Mouse (Mus musculus) hindbrain, embryonic 11.5 days (tissue): ENCODE measurements around the gene Ccdc159. TPM values are rescaled to one million over a fixed set of nuclear protein-coding genes. Genes with fewer than 3 reads are reported as not detected.

Experiments
- ATAC-seq: fragments of 200-750 bp; cut with Nextera tagmentation; 2 replicates; pipeline ENCODE4 v1.8.0; 2017; ENCODE audit warnings: mild to moderate bottlenecking, moderate TSS enrichment, moderate library complexity; ENCODE audit not compliant: low FRiP score
- DNase-seq: peaks from one replicate; pipeline ENCODE4 v3.0.0-alpha.2; 2015; ENCODE audit warnings: low spot score
- H3K27ac ChIP-seq: fragments of 300-500 bp; sonication (generic); 2 replicates; pipeline ENCODE4 v1.5.1; 2014; ENCODE audit warnings: mild to moderate bottlenecking, low read depth, low read length
- H3K27me3 ChIP-seq: fragments of 300-500 bp; sonication (generic); 2 replicates; pipeline ENCODE4 v1.6.1; 2014; ENCODE audit warnings: mild to moderate bottlenecking, low read length, moderate library complexity, mixed read lengths; ENCODE audit not compliant: control insufficient read depth, insufficient read depth
- H3K36me3 ChIP-seq: fragments of 300-500 bp; sonication (generic); 2 replicates; pipeline ENCODE4 v1.6.1; 2014; ENCODE audit warnings: mild to moderate bottlenecking, low read length, moderate library complexity, mixed read lengths; ENCODE audit not compliant: control insufficient read depth, insufficient read depth
- H3K4me1 ChIP-seq: fragments of 300-500 bp; sonication (generic); replicated peaks from 2 replicates; pipeline ENCODE4 v1.6.1; 2014; ENCODE audit warnings: low read length, mixed read lengths; ENCODE audit not compliant: control insufficient read depth, insufficient read depth
- H3K4me2 ChIP-seq: fragments of 300-500 bp; sonication (generic); replicated peaks from 2 replicates; pipeline ENCODE4 v1.6.1; 2014; ENCODE audit warnings: mild to moderate bottlenecking, low read depth, low read length
- H3K4me3 ChIP-seq: fragments of 300-500 bp; sonication (generic); 2 replicates; pipeline ENCODE4 v1.5.1; 2014; ENCODE audit warnings: low read depth, low read length
- H3K9ac ChIP-seq: fragments of 300-500 bp; sonication (generic); 2 replicates; pipeline ENCODE4 v1.6.1; 2014; ENCODE audit warnings: low read depth, low read length
- H3K9me3 ChIP-seq: fragments of 300-500 bp; sonication (generic); 2 replicates; pipeline ENCODE4 v1.6.1; 2016; ENCODE audit warnings: low read length; ENCODE audit not compliant: control insufficient read depth
- WGBS: fragments of 180-500 bp; shearing (Covaris S2); extraction: QIAGEN DNeasy Blood & Tissue Kit; methylation state at CpG from one replicate; pipeline ENCODE4 v1.1.7; 2014; 5-methylcytosine and 5-hydroxymethylcytosine counted together
- polyA plus RNA-seq: library from polyadenylated mRNA; unstranded; fragments of >200 nt; fragmentation: Nextera tagmentation; extraction: Ambion mirVana; gene quantifications from 2 replicates; pipeline ENCODE4 v1.2.1, GENCODE M21; 2014

Gene Ccdc159
- polyA plus RNA-seq, 1 experiment from 2014 or later: 3.9 TPM

DNA sequence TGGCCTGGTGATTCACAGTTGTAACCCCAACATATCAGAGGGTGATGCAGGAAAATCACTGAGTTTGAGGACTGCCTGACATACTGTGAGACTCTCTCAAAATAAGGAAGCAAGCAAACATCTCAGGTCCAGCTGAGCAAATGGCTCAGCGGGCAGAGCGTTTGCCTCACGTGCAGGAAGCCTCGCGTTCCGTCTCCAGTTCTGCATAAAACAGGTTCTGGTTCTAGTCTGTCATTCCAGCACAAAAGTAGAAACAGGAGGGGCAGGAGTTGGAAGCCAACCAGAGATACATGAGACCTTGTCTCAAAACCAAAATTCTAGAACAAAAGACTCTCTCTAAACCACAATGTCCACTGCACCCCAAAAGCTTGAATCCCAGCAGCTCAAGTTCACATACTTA lies 487 bp upstream of the Ccdc159 start:
- WGBS: 4% methylated on average over 6 of the region's 6 CpGs
- DNase-seq: no peak

DNA sequence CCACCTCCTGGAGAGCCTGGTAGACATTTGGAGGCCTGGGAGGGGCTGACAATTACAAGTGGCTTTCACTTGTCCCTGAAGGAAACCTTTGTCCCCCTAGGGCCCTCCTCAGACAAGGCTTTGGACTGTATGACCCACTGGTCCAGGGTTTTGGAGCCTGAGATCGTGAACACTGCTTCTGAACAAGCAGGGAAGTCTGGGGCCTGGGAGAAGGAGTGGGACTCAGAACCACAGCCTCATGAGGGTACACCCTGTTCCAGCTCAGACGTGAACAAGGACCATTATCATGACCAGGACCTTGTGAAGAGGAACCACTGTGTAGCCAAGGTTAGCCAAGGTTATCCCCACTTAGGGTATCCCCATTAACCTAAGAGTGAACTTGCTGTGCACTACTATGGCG lies 1.9 kb downstream of the Ccdc159 start:
- no peak overlapping the region for H3K27ac ChIP-seq
- no peaks in the 10 kb centered on the region for H3K27me3 ChIP-seq
- ATAC-seq: no peak
- H3K4me2 ChIP-seq: no peak overlapping the region
- no peak overlapping the region for H3K4me3 ChIP-seq
- 79% methylated on average over 3 of the region's 3 CpGs for WGBS
- DNase-seq: no peak
- H3K9ac ChIP-seq: no peak overlapping the region
- H3K36me3 ChIP-seq: no peaks in the 10 kb centered on the region
- H3K4me1 ChIP-seq: peaks cover 4% of the 10 kb centered on the region; the same call in 1 of the 2 replicates
- H3K9me3 ChIP-seq: no peaks in the 10 kb centered on the region

More for the DNA sequence above, 487 bp upstream of the Ccdc159 start:
- Histone ChIP-seq H3K9me3 (no peaks in the 10 kb centered on the region), H3K27me3 (no peaks in the 10 kb centered on the region), H3K4me2 (peak overlapping the region; percentile 71), H3K27ac (no peak overlapping the region), H3K4me1 (peaks cover 4% of the 10 kb centered on the region; the same call in 1 of the 2 replicates), H3K36me3 (no peaks in the 10 kb centered on the region), H3K9ac (peak overlapping the region; percentile 70), H3K4me3 (peak overlapping the region; percentile 47)
- ATAC-seq: 0 out of 2 replicates have a peak, but pooled peaks have one; percentile 1

DNA sequence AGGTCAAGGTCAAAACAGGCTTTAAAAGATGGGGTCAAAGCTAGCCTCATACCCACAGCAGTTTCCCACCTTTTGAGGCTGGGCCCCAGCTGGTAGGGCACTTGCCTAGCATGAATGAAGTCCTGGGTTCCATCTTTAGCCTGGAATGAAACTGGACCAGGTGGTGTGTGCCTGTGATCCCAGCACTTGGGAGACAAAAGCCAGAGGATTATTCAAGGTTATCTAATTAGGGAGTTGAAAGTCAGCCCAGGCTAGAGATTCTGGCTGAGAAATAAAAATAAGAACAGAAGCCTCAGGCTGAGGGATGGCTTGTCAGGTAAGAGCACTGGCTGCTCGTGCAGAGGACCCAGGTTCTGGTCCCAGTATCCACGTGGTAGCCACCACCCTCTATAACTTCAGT lies 4.7 kb downstream of the Ccdc159 start:
- Histone ChIP-seq H3K27me3 (no peaks in the 10 kb centered on the region), H3K36me3 (no peaks in the 10 kb centered on the region), H3K9me3 (no peaks in the 10 kb centered on the region), H3K4me3 (no peak overlapping the region), H3K4me2 (no peak overlapping the region), H3K27ac (no peak overlapping the region), H3K9ac (no peak overlapping the region), H3K4me1 (no peaks in the 10 kb centered on the region)
- DNase-seq (no peak), ATAC-seq (no peak)
- 64% methylated on average over 2 of the region's 2 CpGs for WGBS

DNA sequence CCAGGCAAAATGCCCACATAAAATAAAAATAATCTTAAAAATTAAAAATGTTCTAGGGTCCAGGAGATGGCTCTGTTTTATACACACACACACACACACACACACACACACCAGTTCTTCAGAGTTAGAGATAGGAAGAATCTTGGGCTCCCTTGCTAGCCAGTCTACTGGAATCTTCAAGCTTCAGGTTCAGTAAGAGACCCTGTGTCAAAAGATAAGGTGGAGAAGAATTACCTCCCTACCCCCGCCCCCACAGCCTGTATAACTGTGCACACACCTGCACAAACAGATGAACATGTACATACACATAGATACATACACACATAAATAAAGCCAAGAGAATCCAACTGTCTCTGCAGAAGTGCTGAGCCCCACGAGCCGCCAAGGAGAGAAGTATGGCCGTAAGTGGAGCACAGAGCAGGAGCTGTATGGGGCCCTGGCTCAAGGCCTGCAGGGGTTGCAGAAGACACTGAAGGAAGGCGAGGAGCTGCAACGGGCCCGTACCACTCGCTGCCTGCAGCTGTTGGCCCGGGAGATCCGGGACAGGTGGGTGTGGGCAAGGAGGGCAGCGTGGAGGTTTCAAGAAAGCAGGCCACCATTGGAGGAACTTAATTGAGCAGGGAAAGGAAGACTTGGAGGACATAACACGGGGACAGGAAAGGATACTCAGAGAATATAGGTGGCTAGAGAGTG lies 5.3 kb downstream of the Ccdc159 start:
- Histone ChIP-seq H3K4me2 (no peak overlapping the region), H3K27me3 (no peaks in the 10 kb centered on the region), H3K27ac (no peak overlapping the region), H3K9ac (no peak overlapping the region), H3K36me3 (no peaks in the 10 kb centered on the region), H3K4me1 (no peaks in the 10 kb centered on the region), H3K9me3 (no peaks in the 10 kb centered on the region), H3K4me3 (no peak overlapping the region)
- ATAC-seq (no peak), DNase-seq (no peak)
- 53% methylated on average over 12 of the region's 12 CpGs for WGBS

DNA sequence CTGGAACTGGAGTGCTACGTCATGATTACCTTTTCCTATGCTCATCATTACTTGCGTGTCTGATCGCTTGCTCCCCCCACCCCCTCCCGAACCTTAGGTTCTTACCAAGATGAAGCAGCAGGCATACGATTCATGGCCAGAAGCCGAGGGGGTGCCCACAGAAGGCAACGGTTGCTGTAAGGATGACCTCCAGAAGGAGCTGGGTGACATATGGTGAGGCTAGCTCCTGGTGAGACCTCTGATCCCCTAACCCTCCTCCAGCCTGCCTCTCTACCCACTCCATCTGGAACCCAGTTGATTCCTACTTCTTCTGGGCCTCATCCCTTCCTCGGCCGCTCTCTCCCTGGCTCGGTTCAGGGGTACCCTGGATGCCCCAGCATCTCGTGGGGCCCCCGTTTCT lies 6.8 kb downstream of the Ccdc159 start:
- H3K9me3 ChIP-seq: no peaks in the 10 kb centered on the region
- H3K4me2 ChIP-seq: no peak overlapping the region
- no peak for ATAC-seq

DNA sequence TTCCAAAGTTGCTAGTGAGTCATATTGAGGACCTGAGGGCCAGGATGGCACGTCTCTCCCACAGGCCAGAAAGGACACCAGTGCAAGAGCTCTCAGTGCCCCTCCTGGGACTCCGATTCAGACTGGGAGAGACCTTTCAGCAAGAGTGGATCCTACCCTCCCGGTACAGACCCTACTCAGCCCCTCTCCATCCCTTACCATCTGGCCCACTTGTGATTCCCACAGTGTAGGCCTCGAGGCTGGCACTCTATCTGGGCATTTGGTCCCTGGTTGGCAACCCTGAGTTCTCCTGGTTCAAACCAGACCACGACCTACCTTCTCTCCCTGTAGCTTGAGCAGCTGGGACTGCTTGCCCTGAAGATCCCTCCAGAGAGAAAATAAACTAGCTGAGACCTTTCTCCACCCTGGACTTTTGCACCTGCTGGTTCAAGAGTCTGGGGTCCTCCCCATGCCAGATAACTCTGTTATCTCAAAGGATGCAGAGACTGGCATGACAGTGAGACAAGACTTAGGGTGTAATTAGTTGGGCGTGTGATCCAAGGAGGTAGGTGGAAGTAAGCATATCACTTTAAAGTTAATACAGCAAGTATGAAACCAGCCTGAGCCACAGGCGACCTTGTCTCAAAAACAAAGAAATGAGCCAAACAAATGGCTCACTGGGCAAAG lies 8.3 kb downstream of the Ccdc159 start:
- no peak overlapping the region for H3K9ac ChIP-seq
- no peak overlapping the region for H3K4me2 ChIP-seq
- no peaks in the 10 kb centered on the region for H3K27me3 ChIP-seq
- DNase-seq: no peak
- ATAC-seq: no peak
- 83% methylated on average over 7 of the region's 7 CpGs for WGBS
- no peaks in the 10 kb centered on the region for H3K4me1 ChIP-seq
- H3K4me3 ChIP-seq: no peak overlapping the region
- no peaks in the 10 kb centered on the region for H3K36me3 ChIP-seq
- H3K27ac ChIP-seq: no peak overlapping the region
- no peaks in the 10 kb centered on the region for H3K9me3 ChIP-seq

More for the DNA sequence above, 6.8 kb downstream of the Ccdc159 start:
- Histone ChIP-seq H3K27ac (no peak overlapping the region), H3K9ac (no peak overlapping the region), H3K27me3 (no peaks in the 10 kb centered on the region), H3K4me3 (no peak overlapping the region), H3K36me3 (no peaks in the 10 kb centered on the region), H3K4me1 (no peaks in the 10 kb centered on the region)
- 84% methylated on average over 12 of the region's 12 CpGs for WGBS
- DNase-seq: no peak

DNA sequence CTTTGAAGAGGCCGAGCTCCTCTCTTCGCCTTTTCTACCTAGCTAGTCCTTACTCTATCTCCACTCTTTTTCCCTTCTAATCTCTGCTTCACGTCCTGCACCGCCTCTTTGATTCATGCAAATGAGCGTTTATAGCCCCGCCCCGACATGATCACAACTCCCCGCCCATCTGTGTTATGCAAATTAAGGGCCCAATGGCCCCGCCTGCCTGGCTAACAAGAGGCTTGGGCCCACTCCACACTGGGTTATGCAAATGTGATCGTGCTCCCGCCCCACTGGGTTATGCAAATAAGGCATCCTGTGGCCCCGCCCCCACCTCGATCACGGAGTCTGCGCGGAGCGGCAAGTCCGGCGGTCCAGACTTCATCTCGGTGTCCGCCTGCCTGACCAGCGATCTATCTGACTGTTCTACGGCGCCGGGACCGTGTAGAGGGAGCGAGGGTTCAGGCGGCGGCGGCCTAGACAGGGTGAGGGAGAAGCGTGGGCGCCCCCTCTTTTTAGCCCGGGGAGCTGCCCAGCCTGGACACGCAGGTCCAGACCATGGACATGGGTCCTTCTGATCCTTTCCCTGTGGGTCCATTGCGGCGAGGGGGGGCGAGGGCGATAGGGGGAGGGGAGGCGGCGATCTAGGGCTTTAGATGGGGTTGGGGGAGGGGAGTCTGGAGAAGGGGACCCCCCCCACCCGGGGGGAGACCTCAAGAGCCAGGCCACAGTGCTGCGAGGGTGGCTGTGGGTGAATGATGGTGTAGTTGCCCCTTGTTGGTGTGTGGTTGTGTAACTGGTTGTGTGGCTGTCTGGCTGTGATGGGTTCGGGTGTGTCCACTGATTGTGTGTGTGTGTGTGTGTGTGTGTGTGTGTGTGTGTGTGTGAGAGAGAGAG lies 9.7 kb downstream of the Ccdc159 start, which contains the start of gene Plppr2:
Gene Plppr2, plus strand, starts transcription at position 342 of the 879 bp plus-strand sequence.
- ATAC-seq (peak; percentile 95), DNase-seq (peak; percentile 97)
- Histone ChIP-seq H3K4me1 (no peaks in the 10 kb centered on the region), H3K36me3 (no peaks in the 10 kb centered on the region), H3K9me3 (no peaks in the 10 kb centered on the region), H3K4me2 (peak within 1 kb of the TSS; percentile 71), H3K27me3 (no peaks in the 10 kb centered on the region), H3K4me3 (peak within 1 kb of the TSS; percentile 67), H3K27ac (peak within 1 kb of the TSS; percentile 62; the same call in 1 of the 2 replicates), H3K9ac (peak within 1 kb of the TSS; percentile 75)
- 3% methylated on average over 41 of the region's 43 CpGs for WGBS

DNA sequence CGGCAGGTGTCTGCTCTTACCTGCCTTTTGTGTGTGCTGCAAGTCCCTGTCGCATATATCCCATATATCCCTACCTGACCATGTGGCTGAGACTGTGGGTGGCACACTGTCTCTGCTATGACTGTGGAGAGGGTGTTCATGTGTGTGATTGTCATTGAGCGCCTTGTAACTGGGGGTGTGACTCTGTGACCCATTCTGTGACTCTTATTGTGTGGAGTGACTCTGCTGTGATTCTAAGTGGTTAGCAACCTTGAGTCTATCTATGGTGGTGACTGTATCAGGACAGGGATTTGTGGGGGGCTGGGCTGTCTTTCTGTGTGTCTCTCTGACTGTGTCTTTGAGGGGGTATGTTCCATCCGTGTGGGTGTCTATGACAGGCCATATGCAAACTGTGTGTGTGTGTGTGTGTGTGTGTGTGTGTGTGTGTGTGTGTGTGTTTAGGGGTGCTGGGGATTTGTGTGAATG lies 10.5 kb downstream of the Ccdc159 start:
- H3K36me3 ChIP-seq: no peaks in the 10 kb centered on the region
- H3K9me3 ChIP-seq: no peaks in the 10 kb centered on the region
- no peak overlapping the region for H3K27ac ChIP-seq
- peak overlapping the region; percentile 75; the same call in 1 of the 2 replicates for H3K9ac ChIP-seq
- 82% methylated on average over 4 of the region's 4 CpGs for WGBS
- DNase-seq: no peak
- no peak for ATAC-seq
- no peaks in the 10 kb centered on the region for H3K27me3 ChIP-seq
- no peaks in the 10 kb centered on the region for H3K4me1 ChIP-seq
- H3K4me2 ChIP-seq: peak overlapping the region; percentile 71
- peak overlapping the region; percentile 67 for H3K4me3 ChIP-seq
